In the genomic region with DNA sequence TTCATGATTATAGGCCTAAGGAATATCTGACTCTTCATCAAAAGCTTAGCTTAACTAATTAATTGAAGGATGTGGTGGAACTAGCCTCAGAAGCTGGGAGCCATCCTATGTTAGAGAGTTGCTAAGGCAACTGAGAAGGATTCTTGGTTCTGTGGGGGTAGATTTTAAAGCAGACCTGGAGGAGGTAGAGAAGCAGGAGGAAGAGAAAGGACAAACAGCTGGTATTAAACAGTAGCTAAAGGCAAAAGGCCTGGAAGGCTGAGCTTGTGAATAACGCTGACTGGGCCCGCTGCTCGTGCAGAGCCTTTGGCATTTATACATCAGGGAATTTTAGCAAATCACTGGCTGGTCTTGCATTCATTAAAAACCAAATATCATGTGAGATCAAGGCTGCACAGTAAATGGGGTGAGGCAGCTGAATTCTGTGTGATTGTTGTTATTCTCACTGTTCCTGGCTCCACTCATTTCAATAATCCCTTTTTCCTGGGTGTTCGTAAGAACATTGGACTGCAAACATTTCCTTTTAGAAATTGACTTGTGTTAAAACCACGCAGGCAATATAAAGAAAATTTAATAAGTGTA, we compare ENCODE assay signal across 17 mouse cellular contexts.
DNase-seq lines count a peak whose midpoint lies in the region; ATAC-seq lines count a peak whose summit lies in the region.
"Had no signal": no experiment of that assay in that cellular context is flagged by ENCODE, and none has a peak within 500 bp of the region (broad histone marks: within the 10 kb centered on the region; RNA-seq: fewer than 3 reads in every experiment).

No protein-coding gene starts in this region.

- no peaks in the 10 kb centered on the region for H3K36me3 ChIP-seq in midbrain, embryonic 13.5 days
- no peaks in the 10 kb centered on the region for H3K36me3 ChIP-seq in midbrain, embryonic 11.5 days (ENCODE audit: control insufficient read depth, insufficient read depth, low read length)
- H3K36me3 ChIP-seq: limb, embryonic 12.5 days; liver, embryonic 12.5 days had no signal

- no peak for DNase-seq in frontal cortex, adult 2 months (ENCODE audit: extremely low spot score in 1 of 2, low spot score in 1 of 2)
- no peak for DNase-seq in midbrain, embryonic 11.5 days (ENCODE audit: low spot score, missing footprints)
- DNase-seq in layer of hippocampus, adult 9-10 months (ENCODE audit: low spot score), result peak; percentile 26
- DNase-seq in right cerebral cortex, postnatal 25 days, result peak; percentile 30
- no peak for DNase-seq in cerebellum, adult 11-12 months
- DNase-seq: B cell, adult 2 months; cerebellum, adult 9-10 months; gastrocnemius, postnatal 36 days; kidney, adult 11 months; lung, adult 2 months; thymus, postnatal 4 days had no signal

- no peaks in the 10 kb centered on the region for H3K9me3 ChIP-seq in midbrain, embryonic 13.5 days
- no peaks in the 10 kb centered on the region for H3K9me3 ChIP-seq in midbrain, embryonic 11.5 days (ENCODE audit: control insufficient read depth, low read length)
- H3K9me3 ChIP-seq: limb, embryonic 12.5 days; liver, embryonic 12.5 days; megakaryocyte, embryonic 14.5 days had no signal

- peak overlapping the region; percentile 72 for H3K27ac ChIP-seq in midbrain, embryonic 13.5 days
- no peak overlapping the region; the same call in 1 of the 2 replicates for H3K27ac ChIP-seq in midbrain, embryonic 11.5 days (ENCODE audit: low read depth, low read length)
- H3K27ac ChIP-seq: limb, embryonic 12.5 days; liver, embryonic 12.5 days had no signal

- no peak overlapping the region for H3K4me2 ChIP-seq in midbrain, embryonic 13.5 days (replicated peaks)
- no peak overlapping the region for H3K4me2 ChIP-seq in midbrain, embryonic 11.5 days
- H3K4me2 ChIP-seq: limb, embryonic 12.5 days; liver, embryonic 12.5 days had no signal

- H3K27me3 ChIP-seq in midbrain, embryonic 13.5 days, result no peaks in the 10 kb centered on the region
- no peaks in the 10 kb centered on the region for H3K27me3 ChIP-seq in midbrain, embryonic 11.5 days (ENCODE audit: control insufficient read depth, insufficient read depth, low read length)
- H3K27me3 ChIP-seq: limb, embryonic 12.5 days; liver, embryonic 12.5 days; megakaryocyte, embryonic 14.5 days had no signal

- 43% methylated on average over 5 of the region's 5 CpGs for WGBS in midbrain, embryonic 13.5 days
- 78% methylated on average over 5 of the region's 5 CpGs for WGBS in midbrain, embryonic 11.5 days

- peaks cover 6% of the 10 kb centered on the region for H3K4me1 ChIP-seq in midbrain, embryonic 13.5 days (replicated peaks)
- no peaks in the 10 kb centered on the region for H3K4me1 ChIP-seq in midbrain, embryonic 11.5 days (ENCODE audit: control insufficient read depth, insufficient read depth, low read length)
- H3K4me1 ChIP-seq: limb, embryonic 12.5 days; liver, embryonic 12.5 days had no signal

- ATAC-seq in frontal cortex, adult (ENCODE audit: low TSS enrichment), result peak; percentile 87
- ATAC-seq in midbrain, embryonic 13.5 days, result peak; percentile 74
- ATAC-seq in midbrain, embryonic 11.5 days (ENCODE audit: low FRiP score), result no peak
- ATAC-seq: liver, embryonic 12.5 days had no signal

- no peak overlapping the region for H3K4me3 ChIP-seq in midbrain, embryonic 13.5 days (replicated peaks)
- no peak overlapping the region for H3K4me3 ChIP-seq in midbrain, embryonic 11.5 days (ENCODE audit: low read depth, low read length)
- H3K4me3 ChIP-seq: limb, embryonic 12.5 days; liver, embryonic 12.5 days; megakaryocyte, embryonic 14.5 days; myocyte had no signal

- 0 out of 2 replicates have a peak overlapping the region, but pooled peaks have one; percentile 23 for H3K9ac ChIP-seq in midbrain, embryonic 13.5 days (replicated peaks)
- H3K9ac ChIP-seq in midbrain, embryonic 11.5 days (ENCODE audit: low read length), result no peak overlapping the region
- H3K9ac ChIP-seq: limb, embryonic 12.5 days; liver, embryonic 12.5 days had no signal

Comparison
In these comparisons a context has a peak if more than half of its experiments do, and no peak if none do; other contexts are left out.
1. DNase-seq: peak in layer of hippocampus, adult 9-10 months (single experiment) and right cerebral cortex, postnatal 25 days (single experiment); none in frontal cortex, adult 2 months (0 of 2), midbrain, embryonic 11.5 days (single experiment) and cerebellum, adult 11-12 months (single experiment).